ENCODE assay signal across 21 mouse cellular contexts in genomic region chr17:46102608-46103159, GRCm38 (mm10). TPM values are rescaled to one million over a fixed set of nuclear protein-coding genes. Genes with fewer than 3 reads are reported as not detected.
DNase-seq lines count a peak whose midpoint lies in the region; ATAC-seq and TF ChIP-seq lines count a peak whose summit lies in the region.
"Had no signal": no experiment of that assay in that cellular context is flagged by ENCODE, and none has a peak within 500 bp of the region (broad histone marks: within the 10 kb centered on the region; RNA-seq: fewer than 3 reads in every experiment).

No protein-coding gene starts in this region.

- TF ChIP-seq POLR2A in MEL (IDR thresholded peaks at IDR 0.05; ENCODE audit: control insufficient read depth in 1 of 2, insufficient read depth in 1 of 2, low read depth in 1 of 2, low read length in 2 of 2, poor library complexity in 1 of 2): no peak

- no peaks in the 10 kb centered on the region for H3K27me3 ChIP-seq in MEL (ENCODE audit: control insufficient read depth in 1 of 2, insufficient read depth in 2 of 2, low read length in 2 of 2)
- no peaks in the 10 kb centered on the region for H3K27me3 ChIP-seq in intestine, postnatal 0 days (replicated peaks; ENCODE audit: control insufficient read depth, insufficient read depth, low read length)
- H3K27me3 ChIP-seq: limb, embryonic 15.5 days; lung, embryonic 15.5 days; stomach, embryonic 15.5 days had no signal

- no peaks in the 10 kb centered on the region for H3K79me2 ChIP-seq in MEL (ENCODE audit: control insufficient read depth, insufficient read depth, low read length, poor library complexity)

- H3K4me2 ChIP-seq in intestine, postnatal 0 days (replicated peaks; ENCODE audit: low read depth): no peak overlapping the region
- H3K4me2 ChIP-seq: hindbrain, embryonic 13.5 days; limb, embryonic 15.5 days; lung, embryonic 15.5 days; neural tube, embryonic 15.5 days; stomach, embryonic 15.5 days had no signal

- no peak overlapping the region for H3K27ac ChIP-seq in layer of hippocampus, adult 2 months
- H3K27ac ChIP-seq in MEL (ENCODE audit: control insufficient read depth, low read depth, low read length): no peak overlapping the region
- no peak overlapping the region for H3K27ac ChIP-seq in intestine, postnatal 0 days (ENCODE audit: low read depth, low read length)
- H3K27ac ChIP-seq: heart, adult 2 months; hindbrain, embryonic 13.5 days; limb, embryonic 15.5 days; lung, embryonic 15.5 days; neural tube, embryonic 15.5 days; stomach, embryonic 15.5 days had no signal

- no peak overlapping the region for H3K9ac ChIP-seq in MEL (ENCODE audit: control insufficient read depth, low read depth, low read length, poor library complexity, severe bottlenecking)
- H3K9ac ChIP-seq in intestine, postnatal 0 days (ENCODE audit: low read depth, low read length): no peak overlapping the region
- H3K9ac ChIP-seq: hindbrain, embryonic 13.5 days; limb, embryonic 15.5 days; lung, embryonic 15.5 days; neural tube, embryonic 15.5 days; stomach, embryonic 15.5 days had no signal

- TF ChIP-seq RAD21 in MEL (IDR thresholded peaks at IDR 0.05; ENCODE audit: low read depth, low read length): no peak; the same call in none of the 2 replicates

- TF ChIP-seq CTCF in layer of hippocampus, adult 2 months (conservative IDR thresholded peaks at IDR 0.05): 0 out of 2 replicates have a peak, but pooled peaks have one; percentile 16
- TF ChIP-seq CTCF in MEL (IDR thresholded peaks at IDR 0.05 in 2 of 3, conservative IDR thresholded peaks at IDR 0.05 in 1 of 3; ENCODE audit: control insufficient read depth in 1 of 3, insufficient read depth in 1 of 3, low read depth in 2 of 3, low read length in 3 of 3, poor library complexity in 1 of 3, severe bottlenecking in 1 of 3): no peak
- peak; percentile 20; the same call in 1 of the 2 replicates for TF ChIP-seq CTCF in intestine, postnatal 0 days (IDR thresholded peaks at IDR 0.05; ENCODE audit: low read depth)

- no peak for DNase-seq in layer of hippocampus, adult 2 months (ENCODE audit: low spot score in 2 of 2)
- no peak for DNase-seq in layer of hippocampus, adult 18-20 months (ENCODE audit: low spot score in 2 of 2)
- no peak for DNase-seq in MEL (ENCODE audit: low read depth, low spot score)
- DNase-seq in adipocyte (ENCODE audit: low spot score): peak; percentile 74
- DNase-seq in adrenal gland, adult 18-20 months (ENCODE audit: low spot score in 2 of 2): no peak
- DNase-seq in liver: no peak
- DNase-seq: adrenal gland, postnatal 10 days; cerebellum, postnatal 10 days; gastrocnemius, postnatal 10 days; heart, adult 2 months; kidney, adult 11 months; layer of hippocampus, adult 9-11 months; right cerebral cortex, adult 18-20 months; spleen, adult 18-20 months had no signal

- WGBS in intestine, postnatal 0 days: 72% methylated on average over 8 of the region's 8 CpGs

- H3K4me1 ChIP-seq in MEL (ENCODE audit: control insufficient read depth in 1 of 2, insufficient read depth in 2 of 2, low read length in 2 of 2): peaks cover under 1 to 6% of the 10 kb centered on the region in 2 experiments; a peak in 2 of 4 replicates
- H3K4me1 ChIP-seq in intestine, postnatal 0 days (replicated peaks; ENCODE audit: control insufficient read depth, insufficient read depth, low read length): peaks cover 4% of the 10 kb centered on the region; the same call in 1 of the 2 replicates
- H3K4me1 ChIP-seq: neural tube, embryonic 15.5 days had no signal

- H3K36me3 ChIP-seq in MEL (ENCODE audit: control insufficient read depth in 1 of 2, insufficient read depth in 2 of 2, low read length in 2 of 2): no peaks in the 10 kb centered on the region
- H3K36me3 ChIP-seq in intestine, postnatal 0 days (ENCODE audit: control insufficient read depth, insufficient read depth): no peaks in the 10 kb centered on the region
- H3K36me3 ChIP-seq: hindbrain, embryonic 13.5 days; limb, embryonic 15.5 days; lung, embryonic 15.5 days; neural tube, embryonic 15.5 days; stomach, embryonic 15.5 days had no signal

- no peaks in the 10 kb centered on the region for H3K9me3 ChIP-seq in MEL (replicated peaks; ENCODE audit: insufficient read depth, low read length)
- no peaks in the 10 kb centered on the region for H3K9me3 ChIP-seq in intestine, postnatal 0 days (ENCODE audit: control insufficient read depth)
- H3K9me3 ChIP-seq: hindbrain, embryonic 13.5 days; limb, embryonic 15.5 days; lung, embryonic 15.5 days; megakaryocyte, embryonic 14.5 days; neural tube, embryonic 15.5 days; stomach, embryonic 15.5 days had no signal

- no peak for ATAC-seq in intestine, postnatal 0 days

- no peak for TF ChIP-seq EP300 in MEL (IDR thresholded peaks at IDR 0.05; ENCODE audit: low read depth in 1 of 2, low read length in 2 of 2)

- H3K4me3 ChIP-seq in layer of hippocampus, adult 2 months: no peak overlapping the region
- no peak overlapping the region for H3K4me3 ChIP-seq in MEL (ENCODE audit: control insufficient read depth in 1 of 2, insufficient read depth in 1 of 2, low read depth in 2 of 2, low read length in 2 of 2)
- H3K4me3 ChIP-seq in intestine, postnatal 0 days (ENCODE audit: low read depth, low read length): no peak overlapping the region
- H3K4me3 ChIP-seq: heart, adult 2 months; hindbrain, embryonic 13.5 days; limb, embryonic 15.5 days; lung, embryonic 15.5 days; megakaryocyte, embryonic 14.5 days; neural tube, embryonic 15.5 days; stomach, embryonic 15.5 days had no signal

TF ChIP-seq in MEL, 35 proteins besides CTCF, POLR2A, EP300 and RAD21:
- peak; percentile 28; the same call in 1 of the 2 replicates for TF ChIP-seq SMC3 (IDR thresholded peaks at IDR 0.05; ENCODE audit: low read depth, low read length)
- TF ChIP-seq ZC3H11A (IDR thresholded peaks at IDR 0.05; ENCODE audit: low read depth, low read length): no peak
TF ChIP-seq in MEL: peak in this region for 1.

RNA-seq across cellular contexts. Expression of gene Mrps18a, which starts 8.1 kb away (rescaled TPM):
- 10 to 100 TPM; 81.1 to 82.5 TPM for total RNA-seq in layer of hippocampus, adult 2 months (2021)
- total RNA-seq in layer of hippocampus, adult 18-20 months (2021): 10 to 100 TPM; 86.4 to 93.2 TPM
- 177 and 181 TPM in 2 replicates for total RNA-seq in MEL (2012; rRNA removed)
- 100 to 1,000 TPM in 1 of 2 experiments, not detected in 1; 159 TPM for polyA plus RNA-seq in MEL (2012; ENCODE audit: insufficient read depth in 1 of 2, insufficient read length in 2 of 2, low read depth in 1 of 2, low replicate concordance in 2 of 2, missing spikeins in 1 of 2)
- polyA plus RNA-seq in intestine, postnatal 0 days (2015; fragmentation: Nextera tagmentation; extraction: Ambion mirVana): 121 TPM in 2 replicates
- total RNA-seq in adrenal gland, adult 18-20 months (2021): 100 to 1,000 TPM in 1 of 2 experiments, 10 to 100 TPM in 1; 99.5 to 100 TPM

RNA-seq across cellular contexts. Expression of gene Rsph9, which starts 41.3 kb away (rescaled TPM):
- total RNA-seq in layer of hippocampus, adult 2 months (2021): 10 to 100 TPM; 27.4 to 28.8 TPM
- total RNA-seq in layer of hippocampus, adult 18-20 months (2021): 10 to 100 TPM; 26.2 to 28.5 TPM
- not detected in 2 replicates for total RNA-seq in MEL (2012; rRNA removed)
- polyA plus RNA-seq in MEL (2012; ENCODE audit: insufficient read depth in 1 of 2, insufficient read length in 2 of 2, low read depth in 1 of 2, low replicate concordance in 2 of 2, missing spikeins in 1 of 2): under 1 TPM in 1 of 2 experiments, not detected in 1; 0.29 TPM
- polyA plus RNA-seq in intestine, postnatal 0 days (2015; fragmentation: Nextera tagmentation; extraction: Ambion mirVana): 4.7 and 5.1 TPM in 2 replicates
- 10 to 100 TPM in 1 of 2 experiments, 1 to 10 TPM in 1; 8.5 to 12.2 TPM for total RNA-seq in adrenal gland, adult 18-20 months (2021)

RNA-seq across cellular contexts. Expression of gene Mad2l1bp, which starts 50.7 kb away (rescaled TPM):
- 10 to 100 TPM in 1 of 2 experiments, 1 to 10 TPM in 1; 7.9 to 10.5 TPM for total RNA-seq in layer of hippocampus, adult 2 months (2021)
- 10 to 100 TPM; 10.5 to 11.2 TPM for total RNA-seq in layer of hippocampus, adult 18-20 months (2021)
- 14.1 and 14.8 TPM in 2 replicates for total RNA-seq in MEL (2012; rRNA removed)
- polyA plus RNA-seq in MEL (2012; ENCODE audit: insufficient read depth in 1 of 2, insufficient read length in 2 of 2, low read depth in 1 of 2, low replicate concordance in 2 of 2, missing spikeins in 1 of 2): 10 to 100 TPM in 1 of 2 experiments, not detected in 1; 23.1 TPM
- polyA plus RNA-seq in intestine, postnatal 0 days (2015; fragmentation: Nextera tagmentation; extraction: Ambion mirVana): 38.1 and 40.2 TPM in 2 replicates
- total RNA-seq in adrenal gland, adult 18-20 months (2021): 10 to 100 TPM; 11.9 to 13.3 TPM

RNA-seq across cellular contexts. Expression of gene Gtpbp2, which starts 58.1 kb away (rescaled TPM):
- 100 to 1,000 TPM; 118 to 138 TPM for total RNA-seq in layer of hippocampus, adult 2 months (2021)
- 100 to 1,000 TPM; 104 to 110 TPM for total RNA-seq in layer of hippocampus, adult 18-20 months (2021)
- total RNA-seq in MEL (2012; rRNA removed): 18.1 and 27.5 TPM in 2 replicates
- 10 to 100 TPM in 1 of 2 experiments, not detected in 1; 46.7 TPM for polyA plus RNA-seq in MEL (2012; ENCODE audit: insufficient read depth in 1 of 2, insufficient read length in 2 of 2, low read depth in 1 of 2, low replicate concordance in 2 of 2, missing spikeins in 1 of 2)
- 22.2 and 28.3 TPM in 2 replicates for polyA plus RNA-seq in intestine, postnatal 0 days (2015; fragmentation: Nextera tagmentation; extraction: Ambion mirVana)
- 10 to 100 TPM; 75.8 to 79.5 TPM for total RNA-seq in adrenal gland, adult 18-20 months (2021)

Comparison
In these comparisons a context has a peak if more than half of its experiments do, and no peak if none do; other contexts are left out.
1. CTCF ChIP-seq: peak in layer of hippocampus, adult 2 months (single experiment) and intestine, postnatal 0 days (single experiment); none in MEL (0 of 3).